In the genomic region with DNA sequence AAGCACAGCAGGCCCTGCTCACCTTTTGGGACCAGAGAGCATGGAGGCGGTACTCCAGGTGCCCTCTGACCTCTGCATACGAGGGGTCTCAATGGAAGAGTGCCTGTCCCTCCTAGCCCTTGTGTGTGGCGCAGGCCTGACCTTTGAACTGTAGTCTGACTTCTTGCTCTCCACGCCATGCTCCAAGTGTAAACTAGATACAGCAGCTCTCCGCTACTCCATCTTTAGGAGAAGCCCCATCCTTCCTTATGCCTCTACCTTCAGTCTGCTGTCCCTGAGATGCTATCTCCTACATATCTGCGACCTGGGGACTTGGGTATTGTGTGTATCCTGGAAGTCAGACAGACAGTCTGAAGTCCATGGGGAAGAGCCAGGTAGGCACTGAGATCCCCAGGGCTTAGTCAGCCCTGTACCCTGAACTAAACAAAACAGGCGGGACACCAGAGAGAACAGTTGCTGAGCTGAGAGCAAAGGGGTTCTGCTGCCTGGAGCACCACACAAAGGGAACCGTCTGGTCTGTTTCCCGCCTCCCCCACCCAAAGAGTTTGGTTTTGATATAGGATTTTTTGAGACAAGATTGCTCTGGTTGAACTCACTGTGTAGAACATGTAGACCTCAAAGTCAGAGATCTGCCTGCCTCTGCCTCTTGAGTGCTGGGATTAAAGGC, we compare ENCODE assay signal across 8 mouse cellular contexts. TPM values are rescaled to one million over a fixed set of nuclear protein-coding genes. Genes with fewer than 3 reads are reported as not detected.
DNase-seq lines count a peak whose midpoint lies in the region; ATAC-seq and TF ChIP-seq lines count a peak whose summit lies in the region.

No protein-coding gene starts in this region.

- H3K4me1 ChIP-seq in forebrain, embryonic 13.5 days: peaks cover 56% of the 10 kb centered on the region
- peaks cover 76% of the 10 kb centered on the region for H3K4me1 ChIP-seq in liver, embryonic 13.5 days (replicated peaks)

- H3K79me3 ChIP-seq in C2C12 (ENCODE audit: low read depth): peaks cover 7% of the 10 kb centered on the region

- no peak for TF ChIP-seq CTCF in C2C12 (IDR thresholded peaks at IDR 0.05; ENCODE audit: control insufficient read depth, insufficient read depth, insufficient read length)

- no peaks in the 10 kb centered on the region for H3K27me3 ChIP-seq in C2C12 (ENCODE audit: control insufficient read depth, insufficient read depth, insufficient read length)
- no peaks in the 10 kb centered on the region for H3K27me3 ChIP-seq in forebrain, embryonic 13.5 days
- H3K27me3 ChIP-seq in liver, embryonic 13.5 days: no peaks in the 10 kb centered on the region

- peak; percentile 89 for DNase-seq in heart, adult 11 months
- no peak for DNase-seq in heart, postnatal 36 days
- no peak for DNase-seq in liver, embryonic 13.5 days
- DNase-seq in ovary, postnatal 36 days (ENCODE audit: low spot score): no peak
- DNase-seq in urinary bladder, postnatal 36 days (ENCODE audit: low spot score in 2 of 2): no peak
- no peak for DNase-seq in right cerebral cortex, postnatal 4 days

- H3K27ac ChIP-seq in forebrain, embryonic 13.5 days: no peak overlapping the region
- H3K27ac ChIP-seq in liver, embryonic 13.5 days: peak overlapping the region; percentile 75

- 75% methylated on average over 9 of the region's 9 CpGs for WGBS in forebrain, embryonic 13.5 days
- WGBS in liver, embryonic 13.5 days (ENCODE audit: insufficient replicate concordance): 64% methylated on average over 9 of the region's 9 CpGs

- no peak overlapping the region for H3ac ChIP-seq in C2C12 (ENCODE audit: control insufficient read depth, insufficient read length, low read depth)

- intact Hi-C loops in heart, postnatal 36 days (cut with DNase I): no loop called here

- H3K36me3 ChIP-seq in C2C12 (ENCODE audit: control insufficient read depth, insufficient read depth): peaks cover 31% of the 10 kb centered on the region
- H3K36me3 ChIP-seq in forebrain, embryonic 13.5 days (ENCODE audit: poor library complexity, severe bottlenecking): peaks cover 58% of the 10 kb centered on the region
- H3K36me3 ChIP-seq in liver, embryonic 13.5 days: peaks cover 64% of the 10 kb centered on the region

- H3K4me2 ChIP-seq in forebrain, embryonic 13.5 days: peak overlapping the region; percentile 94
- peak overlapping the region; percentile 93 for H3K4me2 ChIP-seq in liver, embryonic 13.5 days

- no peaks in the 10 kb centered on the region for H3K9me3 ChIP-seq in forebrain, embryonic 13.5 days (replicated peaks)
- no peaks in the 10 kb centered on the region for H3K9me3 ChIP-seq in liver, embryonic 13.5 days (replicated peaks)

- H3K4me3 ChIP-seq in C2C12 (ENCODE audit: insufficient read depth, poor library complexity, severe bottlenecking): peak overlapping the region; percentile 11
- peak overlapping the region; percentile 61 for H3K4me3 ChIP-seq in forebrain, embryonic 13.5 days
- peak overlapping the region; percentile 71 for H3K4me3 ChIP-seq in liver, embryonic 13.5 days (replicated peaks)

- no peak for ATAC-seq in forebrain, embryonic 13.5 days
- no peak for ATAC-seq in liver, embryonic 13.5 days (ENCODE audit: low read depth)

- H3K79me2 ChIP-seq in C2C12 (ENCODE audit: control insufficient read depth, insufficient read depth): peaks cover 32% of the 10 kb centered on the region

- peak overlapping the region; percentile 83; the same call in 1 of the 2 replicates for H3K9ac ChIP-seq in forebrain, embryonic 13.5 days
- H3K9ac ChIP-seq in liver, embryonic 13.5 days: peak overlapping the region; percentile 83

TF ChIP-seq in C2C12, 6 proteins besides CTCF, POLR2A, EP300 and RAD21:
- TF ChIP-seq USF1 (IDR thresholded peaks at IDR 0.05; ENCODE audit: low read depth) (no peak), CEBPB (IDR thresholded peaks at IDR 0.05; ENCODE audit: low read depth) (no peak), MAX (IDR thresholded peaks at IDR 0.05) (no peak), FOSL1 (IDR thresholded peaks at IDR 0.05; ENCODE audit: insufficient read depth, low read length, poor library complexity, severe bottlenecking) (no peak), MYOD1 (IDR thresholded peaks at IDR 0.05; ENCODE audit: control insufficient read depth, insufficient read length, low read depth) (no peak), MYOG (IDR thresholded peaks at IDR 0.05; ENCODE audit: control insufficient read depth, extremely low read depth, insufficient read length) (no peak)

RNA-seq across cellular contexts. Expression of a gene that starts 1.7 kb away (rescaled TPM):
- 10 to 100 TPM; 60.0 to 96.2 TPM for total RNA-seq in heart, postnatal 36 days (2021)
- 16.2 TPM for polyA plus RNA-seq in C2C12 (2012; fragmentation: generic; extraction: Trizol)
- 58.2 and 65.1 TPM in 2 replicates for polyA plus RNA-seq in forebrain, embryonic 13.5 days (2015; fragmentation: Nextera tagmentation; extraction: Ambion mirVana)
- 16.6 and 20.4 TPM in 2 replicates for polyA plus RNA-seq in liver, embryonic 13.5 days (2015; fragmentation: Nextera tagmentation; extraction: Ambion mirVana)

RNA-seq across cellular contexts. Expression of a gene that starts 6.7 kb away (rescaled TPM):
- total RNA-seq in heart, postnatal 36 days (2021): 1 to 10 TPM in 1 of 2 experiments, under 1 TPM in 1; 0.80 to 1.5 TPM
- polyA plus RNA-seq in C2C12 (2012; fragmentation: generic; extraction: Trizol): 2.4 TPM
- polyA plus RNA-seq in forebrain, embryonic 13.5 days (2015; fragmentation: Nextera tagmentation; extraction: Ambion mirVana): 27.3 and 27.5 TPM in 2 replicates
- 0.10 and 0.14 TPM in 2 replicates for polyA plus RNA-seq in liver, embryonic 13.5 days (2015; fragmentation: Nextera tagmentation; extraction: Ambion mirVana)

RNA-seq across cellular contexts. Expression of a gene that starts 7.8 kb away (rescaled TPM):
- total RNA-seq in heart, postnatal 36 days (2021): under 1 TPM; 0.60 to 0.78 TPM
- polyA plus RNA-seq in C2C12 (2012; fragmentation: generic; extraction: Trizol): 9.5 TPM
- 10.9 and 13.4 TPM in 2 replicates for polyA plus RNA-seq in forebrain, embryonic 13.5 days (2015; fragmentation: Nextera tagmentation; extraction: Ambion mirVana)
- 10.9 and 11.4 TPM in 2 replicates for polyA plus RNA-seq in liver, embryonic 13.5 days (2015; fragmentation: Nextera tagmentation; extraction: Ambion mirVana)

RNA-seq across cellular contexts. Expression of a gene that starts 11.2 kb away (rescaled TPM):
- 100 to 1,000 TPM; 885 to 891 TPM for total RNA-seq in heart, postnatal 36 days (2021)
- polyA plus RNA-seq in C2C12 (2012; fragmentation: generic; extraction: Trizol): 4,785 TPM
- 939 and 1,119 TPM in 2 replicates for polyA plus RNA-seq in forebrain, embryonic 13.5 days (2015; fragmentation: Nextera tagmentation; extraction: Ambion mirVana)
- polyA plus RNA-seq in liver, embryonic 13.5 days (2015; fragmentation: Nextera tagmentation; extraction: Ambion mirVana): 1,223 and 1,240 TPM in 2 replicates

RNA-seq across cellular contexts. Expression of a gene that starts 19.0 kb away (rescaled TPM):
- 100 to 1,000 TPM; 552 to 604 TPM for total RNA-seq in heart, postnatal 36 days (2021)
- polyA plus RNA-seq in C2C12 (2012; fragmentation: generic; extraction: Trizol): 32.8 TPM
- 19.5 and 21.0 TPM in 2 replicates for polyA plus RNA-seq in forebrain, embryonic 13.5 days (2015; fragmentation: Nextera tagmentation; extraction: Ambion mirVana)
- 11.9 and 13.8 TPM in 2 replicates for polyA plus RNA-seq in liver, embryonic 13.5 days (2015; fragmentation: Nextera tagmentation; extraction: Ambion mirVana)

Comparison
In these comparisons a context has a peak if more than half of its experiments do, and no peak if none do; other contexts are left out.
1. H3K4me3 ChIP-seq: peak in every context shown above with its lines; median percentile 71 in liver, embryonic 13.5 days; 61 in forebrain, embryonic 13.5 days; 11 in C2C12.